Mouse (Mus musculus) adrenal gland, adult 10 weeks (tissue): ENCODE data around the gene Ehd3. TPM values are rescaled to one million over a fixed set of nuclear protein-coding genes. Genes with fewer than 3 reads are reported as not detected.

Source experiments
- polyA plus RNA-seq: library from polyadenylated mRNA; stranded (reverse); fragments of 350-450 nt; fragmentation: Illumina TruSeq; extraction: RNeasy Lipid Tissue Mini Kit (QIAGEN cat#74804); gene quantifications from one replicate; pipeline ENCODE4 v1.2.3, GENCODE M21; 2014; ENCODE audit warnings: low read depth, low replicate concordance

Gene Ehd3
- polyA plus RNA-seq = 83.2 TPM

DNA sequence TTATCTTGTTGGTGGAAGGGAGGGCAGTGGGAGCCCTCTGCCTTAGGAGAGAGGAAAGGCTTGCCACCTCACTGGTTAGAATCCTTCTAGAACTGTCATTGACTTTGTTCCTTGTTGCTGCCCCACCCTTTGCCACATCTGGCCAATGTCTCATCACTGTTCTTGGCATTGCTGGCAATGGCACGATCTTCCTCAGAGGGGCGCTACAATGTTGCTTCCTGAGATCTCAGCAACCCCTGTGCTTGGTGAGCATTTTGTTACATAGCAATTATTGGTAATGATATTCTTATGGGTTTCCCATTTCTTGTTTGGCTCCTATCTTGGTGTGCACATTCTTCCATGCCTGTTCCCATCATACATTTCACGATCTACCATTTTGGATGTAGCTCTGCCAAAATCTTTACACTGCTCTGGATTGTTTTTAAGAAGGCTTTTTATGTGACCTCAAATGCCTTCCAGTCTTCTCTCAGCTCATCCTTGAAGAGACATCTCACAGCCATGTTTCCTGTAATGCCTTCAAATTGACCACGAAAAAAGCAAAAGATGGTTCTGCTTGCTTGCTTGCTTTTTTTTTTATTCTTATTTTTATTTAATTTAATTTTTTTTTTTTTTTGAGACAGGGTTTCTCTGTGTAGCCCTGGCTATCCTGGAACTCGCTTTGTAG lies at the start of gene Ehd3:
Gene Ehd3, plus strand, starts transcription at position 614 of the 664 bp plus-strand sequence.

Other genes with a start within 250 kb of the Ehd3 start
- 0.41 TPM for gene Galnt14, start 93.7 kb upstream of the Ehd3 start, polyA plus RNA-seq
- 160 TPM for gene Xdh, start 146.1 kb downstream of the Ehd3 start, polyA plus RNA-seq
- 449 TPM for gene Srd5a2, start 243.8 kb downstream of the Ehd3 start, polyA plus RNA-seq